Comparison of ENCODE assay signal across 9 mouse cellular contexts in genomic region chr7:70334836-70335235, GRCm38 (mm10). TPM values are rescaled to one million over a fixed set of nuclear protein-coding genes. Genes with fewer than 3 reads are reported as not detected.
A peak's percentile ranks its signal among the peaks of the same experiment; 100 is the strongest.
DNase-seq lines count a peak whose midpoint lies in the region; ATAC-seq lines count a peak whose summit lies in the region.
"Had no signal": no experiment of that assay in that cellular context is flagged by ENCODE, and none has a peak within 500 bp of the region (broad histone marks: within the 10 kb centered on the region; RNA-seq: fewer than 3 reads in every experiment).

No protein-coding gene starts in this region.

- H3K36me3 ChIP-seq in forebrain, embryonic 14.5 days (ENCODE audit: control insufficient read depth, insufficient read depth, low read length), result no peaks in the 10 kb centered on the region
- no peaks in the 10 kb centered on the region for H3K36me3 ChIP-seq in liver, embryonic 13.5 days
- H3K36me3 ChIP-seq in neural tube, embryonic 12.5 days, result no peaks in the 10 kb centered on the region

- H3K9me3 ChIP-seq in forebrain, embryonic 14.5 days (replicated peaks; ENCODE audit: control insufficient read depth, low read length), result no peaks in the 10 kb centered on the region
- no peaks in the 10 kb centered on the region for H3K9me3 ChIP-seq in liver, embryonic 13.5 days (replicated peaks)
- H3K9me3 ChIP-seq in neural tube, embryonic 12.5 days, result no peaks in the 10 kb centered on the region

- under 1% methylated on average over 17 of the region's 17 CpGs for WGBS in forebrain, embryonic 14.5 days
- WGBS in liver, embryonic 13.5 days (ENCODE audit: insufficient replicate concordance), result 2% methylated on average over 17 of the region's 17 CpGs
- under 1% methylated on average over 17 of the region's 17 CpGs for WGBS in neural tube, embryonic 12.5 days

- ATAC-seq in forebrain, embryonic 14.5 days, result peak; percentile 53
- no peak for ATAC-seq in liver, embryonic 13.5 days (ENCODE audit: low read depth)
- 0 out of 2 replicates have a peak, but pooled peaks have one; percentile 33 for ATAC-seq in neural tube, embryonic 12.5 days (ENCODE audit: low FRiP score, low read depth)

- peaks cover 77% of the 10 kb centered on the region for H3K27me3 ChIP-seq in forebrain, embryonic 14.5 days (replicated peaks; ENCODE audit: control insufficient read depth, insufficient read depth, low read length)
- peaks cover 95% of the 10 kb centered on the region for H3K27me3 ChIP-seq in liver, embryonic 13.5 days
- H3K27me3 ChIP-seq in neural tube, embryonic 12.5 days (replicated peaks), result peaks cover 93% of the 10 kb centered on the region

- peak; percentile 75 for DNase-seq in urinary bladder, adult 2 months (ENCODE audit: low spot score)
- no peak for DNase-seq in urinary bladder, postnatal 10 days (ENCODE audit: low spot score)
- DNase-seq in forebrain, embryonic 14.5 days (ENCODE audit: low spot score), result peak; percentile 86
- peak; percentile 84 to 89 for DNase-seq in heart, postnatal 10 days
- peak; percentile 83 to 92 for DNase-seq in kidney, postnatal 36 days
- DNase-seq in liver, embryonic 13.5 days, result no peak
- DNase-seq in T-cell, adult 2 months (ENCODE audit: low spot score), result no peak

- H3K4me3 ChIP-seq in forebrain, embryonic 14.5 days (ENCODE audit: low read depth, low read length), result peak overlapping the region; percentile 22; the same call in 1 of the 2 replicates
- no peak overlapping the region for H3K4me3 ChIP-seq in liver, embryonic 13.5 days (replicated peaks)
- no peak overlapping the region; the same call in 1 of the 2 replicates for H3K4me3 ChIP-seq in neural tube, embryonic 12.5 days

- H3K9ac ChIP-seq in forebrain, embryonic 14.5 days (ENCODE audit: low read length), result peak overlapping the region; percentile 49; the same call in 1 of the 2 replicates
- H3K9ac ChIP-seq in liver, embryonic 13.5 days, result no peak overlapping the region
- H3K9ac ChIP-seq in neural tube, embryonic 12.5 days, result no peak overlapping the region

- H3K27ac ChIP-seq in forebrain, embryonic 14.5 days (ENCODE audit: low read depth, low read length), result peak overlapping the region; percentile 77
- no peak overlapping the region for H3K27ac ChIP-seq in liver, embryonic 13.5 days
- H3K27ac ChIP-seq in neural tube, embryonic 12.5 days, result no peak overlapping the region

- peak overlapping the region; percentile 61; the same call in 1 of the 2 replicates for H3K4me2 ChIP-seq in forebrain, embryonic 14.5 days (ENCODE audit: low read length)
- H3K4me2 ChIP-seq in liver, embryonic 13.5 days, result peak overlapping the region; percentile 35
- peak overlapping the region; percentile 54 for H3K4me2 ChIP-seq in neural tube, embryonic 12.5 days (replicated peaks)

- intact Hi-C loops in heart, postnatal 10 days (cut with DNase I), result loop anchor here (1.0 to 10.0 kb wide), 5 partner anchors 48 to 1358 kb away; no protein-coding TSS in a partner anchor

- 0 out of 2 replicates have a peak, but pooled peaks cover 7% of the 10 kb centered on the region for H3K4me1 ChIP-seq in forebrain, embryonic 14.5 days (ENCODE audit: control insufficient read depth, insufficient read depth, low read length)
- H3K4me1 ChIP-seq in liver, embryonic 13.5 days (replicated peaks), result no peaks in the 10 kb centered on the region
- peaks cover 36% of the 10 kb centered on the region for H3K4me1 ChIP-seq in neural tube, embryonic 12.5 days

RNA-seq across cellular contexts. Expression of gene Nr2f2, which starts 31.7 kb away (rescaled TPM):
- 118 and 128 TPM in 2 replicates for polyA plus RNA-seq in urinary bladder, adult 2 months (2012; rRNA removed)
- 73.7 and 82.5 TPM in 2 replicates for polyA plus RNA-seq in forebrain, embryonic 14.5 days (2014; fragmentation: Nextera tagmentation; extraction: Ambion mirVana)
- 10 to 100 TPM; 25.2 to 30.0 TPM for total RNA-seq in heart, postnatal 10 days (2021)
- polyA plus RNA-seq in liver, embryonic 13.5 days (2015; fragmentation: Nextera tagmentation; extraction: Ambion mirVana), result 10.2 and 11.9 TPM in 2 replicates
- 101 and 103 TPM in 2 replicates for polyA plus RNA-seq in neural tube, embryonic 12.5 days (2016; fragmentation: Nextera tagmentation; extraction: Ambion mirVana)
- total RNA-seq: MEL had no signal

Comparison
In these comparisons a context has a peak if more than half of its experiments do, and no peak if none do; other contexts are left out.
1. DNase-seq: peak in urinary bladder, adult 2 months (single experiment), forebrain, embryonic 14.5 days (single experiment), heart, postnatal 10 days (2 of 2) and kidney, postnatal 36 days (2 of 2); none in urinary bladder, postnatal 10 days (single experiment), liver, embryonic 13.5 days (single experiment) and T-cell, adult 2 months (single experiment).
2. Peak in every context shown above with its lines, with median percentiles within 50 percentile points of each other: H3K4me2 ChIP-seq.